Mouse (Mus musculus) kidney, postnatal 0 days (tissue): ENCODE data around the gene C1qtnf6. TPM values are rescaled to one million over a fixed set of nuclear protein-coding genes. Genes with fewer than 3 reads are reported as not detected.
A peak's percentile ranks its signal among the peaks of the same experiment; 100 is the strongest.

Source experiments
- ATAC-seq: fragments of 200-750 bp; cut with Nextera tagmentation; replicated peaks from 2 replicates; pipeline ENCODE4 v1.8.0; 2017; ENCODE audit warnings: low read depth, moderate number of reproducible peaks, moderate TSS enrichment, moderate library complexity; ENCODE audit not compliant: low FRiP score
- DNase-seq: peaks from one replicate; pipeline ENCODE4 v3.0.0-alpha.2; 2016; ENCODE audit warnings: low spot score
- H3K27ac ChIP-seq: fragments of 300-500 bp; sonication (generic); 2 replicates; pipeline ENCODE4 v1.5.1; 2014; ENCODE audit warnings: mild to moderate bottlenecking
- H3K27me3 ChIP-seq: fragments of 300-500 bp; sonication (generic); 2 replicates; pipeline ENCODE4 v1.6.1; 2014; ENCODE audit warnings: low read length, mixed read lengths; ENCODE audit not compliant: insufficient read depth
- H3K36me3 ChIP-seq: fragments of 300-500 bp; sonication (generic); 2 replicates; pipeline ENCODE4 v1.6.1; 2014; ENCODE audit warnings: low read length, mixed read lengths; ENCODE audit not compliant: insufficient read depth
- H3K4me1 ChIP-seq: fragments of 300-500 bp; sonication (generic); replicated peaks from 2 replicates; pipeline ENCODE4 v1.6.1; 2014; ENCODE audit warnings: antibody characterized with exemption, low read length, mixed read lengths; ENCODE audit not compliant: insufficient read depth
- H3K4me2 ChIP-seq: fragments of 300-500 bp; sonication (generic); 2 replicates; pipeline ENCODE4 v1.6.1; 2014; ENCODE audit warnings: mild to moderate bottlenecking, low read length, moderate library complexity, mixed read lengths
- H3K4me3 ChIP-seq: fragments of 300-500 bp; sonication (generic); replicated peaks from 2 replicates; pipeline ENCODE4 v1.5.1; 2014; ENCODE audit warnings: low read depth, low read length
- H3K9ac ChIP-seq: fragments of 300-500 bp; sonication (generic); 2 replicates; pipeline ENCODE4 v1.6.1; 2014; ENCODE audit warnings: low read depth, low read length
- H3K9me3 ChIP-seq: fragments of 300-500 bp; sonication (generic); replicated peaks from 2 replicates; pipeline ENCODE4 v1.6.1; 2016; ENCODE audit warnings: low read length, inconsistent platforms, mixed read lengths
- CTCF ChIP-seq: IDR thresholded peaks from 2 replicates; pipeline ENCODE4 v1.5.1; 2016; ENCODE audit warnings: antibody characterized with exemption, low read depth, mild to moderate bottlenecking, moderate library complexity
- WGBS: fragments of 180-500 bp; shearing (Covaris S2); extraction: QIAGEN DNeasy Blood & Tissue Kit; methylation state at CpG from one replicate; pipeline ENCODE4 v1.1.7; 2014; 5-methylcytosine and 5-hydroxymethylcytosine counted together
- polyA plus RNA-seq: library from polyadenylated mRNA; unstranded; fragments of >200 nt; fragmentation: Nextera tagmentation; extraction: Ambion mirVana; gene quantifications from 2 replicates; pipeline ENCODE4 v1.2.1, GENCODE M21; 2015

C1qtnf6 gene
- polyA plus RNA-seq, 1 experiment from 2014 or later, result 28.4 TPM

GRCm38 (mm10) chr15:78487066-78487465 is 44.1 kb downstream of the C1qtnf6 start:
- Histone ChIP-seq H3K9ac (no peak overlapping the region), H3K27me3 (no peaks in the 10 kb centered on the region), H3K4me1 (no peaks in the 10 kb centered on the region), H3K4me3 (no peak overlapping the region), H3K36me3 (no peaks in the 10 kb centered on the region), H3K27ac (no peak overlapping the region), H3K4me2 (no peak overlapping the region), H3K9me3 (no peaks in the 10 kb centered on the region)
- TF ChIP-seq CTCF, result no peak
- DNase-seq (no peak), ATAC-seq (no peak)
- WGBS, result 66% methylated on average over 4 of the region's 4 CpGs

GRCm38 (mm10) chr15:78486564-78486963 is 44.7 kb downstream of the C1qtnf6 start:
- Histone ChIP-seq H3K4me2 (no peak overlapping the region), H3K36me3 (no peaks in the 10 kb centered on the region), H3K27me3 (no peaks in the 10 kb centered on the region), H3K27ac (no peak overlapping the region), H3K4me3 (no peak overlapping the region), H3K9me3 (no peaks in the 10 kb centered on the region), H3K4me1 (no peaks in the 10 kb centered on the region), H3K9ac (no peak overlapping the region)
- TF ChIP-seq CTCF, result no peak
- 90% methylated on average over 1 of the region's 1 CpGs for WGBS
- no peak for ATAC-seq
- no peak for DNase-seq

- no peak overlapping the region for H3K9ac ChIP-seq
- WGBS, result 72% methylated on average over 4 of the region's 4 CpGs
- no peak overlapping the region for H3K4me3 ChIP-seq
- no peak for DNase-seq
- no peaks in the 10 kb centered on the region for H3K9me3 ChIP-seq
- ATAC-seq, result no peak
- no peak overlapping the region for H3K27ac ChIP-seq
- TF ChIP-seq CTCF, result no peak
- H3K27me3 ChIP-seq, result no peaks in the 10 kb centered on the region
- H3K4me2 ChIP-seq, result no peak overlapping the region
- no peaks in the 10 kb centered on the region for H3K36me3 ChIP-seq
- no peaks in the 10 kb centered on the region for H3K4me1 ChIP-seq
Observed at GRCm38 (mm10) chr15:78483311-78483710, 47.9 kb downstream of the C1qtnf6 start.

GRCm38 (mm10) chr15:78482518-78482917 is 48.7 kb downstream of the C1qtnf6 start:
- H3K9ac ChIP-seq, result no peak overlapping the region
- no peak for DNase-seq
- H3K9me3 ChIP-seq, result no peaks in the 10 kb centered on the region
- no peak overlapping the region for H3K4me3 ChIP-seq
- WGBS, result 42% methylated on average over 3 of the region's 3 CpGs
- no peaks in the 10 kb centered on the region for H3K27me3 ChIP-seq
- no peaks in the 10 kb centered on the region for H3K4me1 ChIP-seq
- no peak overlapping the region for H3K27ac ChIP-seq
- ATAC-seq, result no peak
- H3K4me2 ChIP-seq, result no peak overlapping the region
- no peak for TF ChIP-seq CTCF
- H3K36me3 ChIP-seq, result no peaks in the 10 kb centered on the region

GRCm38 (mm10) chr15:78481448-78482000 is 49.7 kb downstream of the C1qtnf6 start:
- no peak for ATAC-seq
- Histone ChIP-seq H3K36me3 (no peaks in the 10 kb centered on the region), H3K27ac (no peak overlapping the region), H3K9me3 (no peaks in the 10 kb centered on the region), H3K4me1 (no peaks in the 10 kb centered on the region), H3K9ac (no peak overlapping the region), H3K4me2 (no peak overlapping the region), H3K27me3 (no peaks in the 10 kb centered on the region), H3K4me3 (no peak overlapping the region)
- peak; percentile 38; the same call in 1 of the 2 replicates for TF ChIP-seq CTCF
- WGBS, result 56% methylated on average over 9 of the region's 9 CpGs
- no peak for DNase-seq

GRCm38 (mm10) chr15:78480991-78481390 is 50.2 kb downstream of the C1qtnf6 start:
- no peak for TF ChIP-seq CTCF
- Histone ChIP-seq H3K9me3 (no peaks in the 10 kb centered on the region), H3K4me3 (no peak overlapping the region), H3K9ac (no peak overlapping the region), H3K4me1 (no peaks in the 10 kb centered on the region), H3K27ac (no peak overlapping the region), H3K36me3 (no peaks in the 10 kb centered on the region), H3K4me2 (no peak overlapping the region), H3K27me3 (no peaks in the 10 kb centered on the region)
- no peak for DNase-seq
- ATAC-seq, result no peak
- 34% methylated on average over 2 of the region's 2 CpGs for WGBS

- no peak for DNase-seq
- 75% methylated on average over 7 of the region's 7 CpGs for WGBS
Observed at GRCm38 (mm10) chr15:78480111-78480510, 51.1 kb downstream of the C1qtnf6 start.

More at GRCm38 (mm10) chr15:78480111-78480510, 51.1 kb downstream of the C1qtnf6 start:
- no peak for TF ChIP-seq CTCF
- ATAC-seq, result no peak
- no peaks in the 10 kb centered on the region for H3K36me3 ChIP-seq
- no peak overlapping the region for H3K4me2 ChIP-seq
- no peak overlapping the region for H3K9ac ChIP-seq
- H3K9me3 ChIP-seq, result no peaks in the 10 kb centered on the region
- H3K27ac ChIP-seq, result no peak overlapping the region
- no peak overlapping the region for H3K4me3 ChIP-seq
- no peaks in the 10 kb centered on the region for H3K4me1 ChIP-seq
- no peaks in the 10 kb centered on the region for H3K27me3 ChIP-seq
